Mouse (Mus musculus) left cerebral cortex, adult 8-10 months (tissue): Measurements from ENCODE around the gene Tbc1d22b. TPM values are rescaled to one million over a fixed set of nuclear protein-coding genes. Genes with fewer than 3 reads are reported as not detected.
A peak's percentile ranks its signal among the peaks of the same experiment; 100 is the strongest.
"Not testable (repeated sequence)": the region's sequence is repeated elsewhere in the genome, so short reads cannot be mapped to it uniquely, and the experiment has no call there.

Source experiments
- DNase-seq, 2 experiments: peaks; one replicate each; pipeline ENCODE4 v3.0.0; 2022; ENCODE audit warnings: low spot score in 2 of 2
- total RNA-seq, 4 experiments: library from RNA; stranded (reverse); gene quantifications; 2 replicates each; pipeline ENCODE4 v1.2.4; 2022

Tbc1d22b gene
- total RNA-seq, result 10 to 100 TPM; 35.6 to 39.5 (median 38.4) TPM

DNA sequence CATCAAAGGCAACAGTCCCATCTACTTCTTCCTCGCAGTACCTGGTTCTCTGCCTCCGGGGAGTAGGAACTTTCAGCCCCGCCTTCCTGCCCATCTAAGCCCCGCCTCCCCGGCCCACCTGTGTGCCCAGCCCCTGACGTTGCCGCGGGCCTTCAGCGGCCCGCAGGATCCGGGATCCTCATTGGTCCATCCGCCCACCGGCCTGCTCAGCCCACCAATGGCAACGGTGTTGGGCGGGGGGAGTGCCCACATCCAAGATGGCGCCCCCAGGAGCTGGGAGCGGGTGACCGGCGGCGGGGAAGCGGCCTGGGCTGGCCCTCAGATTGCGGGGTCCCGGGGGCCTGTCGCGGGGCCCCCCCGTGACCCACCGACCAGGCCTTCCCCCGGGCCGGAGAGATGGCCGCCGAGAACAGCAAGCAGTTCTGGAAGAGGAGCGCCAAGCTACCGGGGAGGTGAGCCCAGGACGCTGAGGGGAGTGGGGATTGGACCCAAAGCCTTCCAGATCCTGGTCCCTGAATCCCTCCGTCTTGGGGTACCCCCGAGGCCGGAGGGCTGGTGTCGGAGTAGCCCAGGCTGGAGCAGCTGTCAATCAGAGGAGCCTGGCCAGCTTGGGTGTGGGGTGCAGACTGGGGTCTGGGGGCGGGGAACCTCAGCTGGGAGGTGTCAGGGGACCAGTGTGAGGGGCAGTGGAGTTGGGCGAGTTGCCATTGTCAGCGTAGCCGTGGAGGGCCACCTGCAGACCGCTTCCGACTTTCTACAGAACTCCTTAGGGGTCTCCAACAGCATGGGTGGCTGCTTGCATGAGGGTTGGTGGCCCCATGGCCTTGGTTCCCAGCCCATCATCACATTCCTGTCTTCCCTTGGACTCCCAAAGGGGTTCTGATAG, at the start of gene Tbc1d22b, which contains the start of gene Gm17657:
Tbc1d22b (plus strand) TSS at position 243 of the 886 bp plus-strand sequence.
Gm17657 (minus strand) TSS at position 96 of the 886 bp plus-strand sequence.
- peak; percentile 76 to 95 for DNase-seq

DNA sequence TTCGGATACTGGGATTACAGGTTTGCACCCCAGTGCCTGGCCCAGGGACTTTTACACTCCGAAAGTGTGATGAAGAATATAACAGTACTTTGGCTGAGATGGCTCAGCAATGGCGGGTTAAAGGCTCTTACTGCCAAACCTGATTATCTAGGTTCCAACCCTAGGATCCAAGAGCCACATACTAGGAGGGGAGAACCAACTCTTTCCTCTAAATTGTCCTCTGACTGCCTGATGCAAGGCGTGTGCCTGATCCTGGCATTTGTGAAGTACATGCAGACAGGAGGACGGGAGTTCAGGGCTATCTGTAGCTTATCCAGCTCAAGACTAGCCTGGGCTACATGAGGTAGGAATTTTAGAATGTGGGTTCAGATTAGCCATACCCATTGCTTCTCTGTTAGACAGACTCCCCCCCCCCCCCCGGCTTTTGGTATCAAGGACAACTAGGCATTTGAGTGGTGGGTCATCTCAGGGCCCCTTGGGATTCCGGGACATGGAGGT, 49.3 kb upstream of the Tbc1d22b start:
- DNase-seq, result no peak

DNA sequence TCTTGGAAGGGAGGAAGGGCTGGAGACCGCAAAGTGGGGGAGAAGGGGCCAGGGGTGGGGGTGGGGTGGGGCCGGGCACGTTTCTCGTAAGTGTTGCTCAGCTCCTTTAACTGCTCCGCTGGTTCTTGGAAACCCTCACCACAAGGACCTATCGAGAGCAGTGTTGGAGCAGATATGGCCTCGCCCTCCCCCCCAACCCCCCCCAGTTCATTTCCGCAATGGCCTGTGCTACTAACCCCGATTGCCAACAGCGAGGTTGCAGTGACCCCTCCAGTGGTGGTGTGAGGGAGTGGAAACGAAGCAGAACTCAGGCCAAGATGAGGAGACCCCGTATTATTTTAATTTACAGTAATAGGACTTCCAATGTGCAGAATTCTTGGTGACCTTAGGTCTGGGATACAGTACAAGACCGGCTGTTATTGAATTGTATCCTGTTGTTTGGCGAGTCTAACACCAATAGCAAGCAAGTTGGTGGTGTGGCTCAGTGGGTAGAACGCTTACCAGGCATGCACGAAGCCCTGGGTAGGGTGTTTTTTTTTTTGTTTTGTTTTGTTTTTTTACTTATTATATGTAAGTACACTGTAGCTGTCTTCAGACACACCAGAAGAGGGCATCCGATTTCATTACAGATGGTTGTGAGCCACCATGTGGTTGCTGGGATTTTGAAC, 48.6 kb upstream of the Tbc1d22b start:
- DNase-seq, result no peak

GRCm38 (mm10) chr17:29502005-29502668, 47.4 kb upstream of the Tbc1d22b start:
- no peak for DNase-seq

DNA sequence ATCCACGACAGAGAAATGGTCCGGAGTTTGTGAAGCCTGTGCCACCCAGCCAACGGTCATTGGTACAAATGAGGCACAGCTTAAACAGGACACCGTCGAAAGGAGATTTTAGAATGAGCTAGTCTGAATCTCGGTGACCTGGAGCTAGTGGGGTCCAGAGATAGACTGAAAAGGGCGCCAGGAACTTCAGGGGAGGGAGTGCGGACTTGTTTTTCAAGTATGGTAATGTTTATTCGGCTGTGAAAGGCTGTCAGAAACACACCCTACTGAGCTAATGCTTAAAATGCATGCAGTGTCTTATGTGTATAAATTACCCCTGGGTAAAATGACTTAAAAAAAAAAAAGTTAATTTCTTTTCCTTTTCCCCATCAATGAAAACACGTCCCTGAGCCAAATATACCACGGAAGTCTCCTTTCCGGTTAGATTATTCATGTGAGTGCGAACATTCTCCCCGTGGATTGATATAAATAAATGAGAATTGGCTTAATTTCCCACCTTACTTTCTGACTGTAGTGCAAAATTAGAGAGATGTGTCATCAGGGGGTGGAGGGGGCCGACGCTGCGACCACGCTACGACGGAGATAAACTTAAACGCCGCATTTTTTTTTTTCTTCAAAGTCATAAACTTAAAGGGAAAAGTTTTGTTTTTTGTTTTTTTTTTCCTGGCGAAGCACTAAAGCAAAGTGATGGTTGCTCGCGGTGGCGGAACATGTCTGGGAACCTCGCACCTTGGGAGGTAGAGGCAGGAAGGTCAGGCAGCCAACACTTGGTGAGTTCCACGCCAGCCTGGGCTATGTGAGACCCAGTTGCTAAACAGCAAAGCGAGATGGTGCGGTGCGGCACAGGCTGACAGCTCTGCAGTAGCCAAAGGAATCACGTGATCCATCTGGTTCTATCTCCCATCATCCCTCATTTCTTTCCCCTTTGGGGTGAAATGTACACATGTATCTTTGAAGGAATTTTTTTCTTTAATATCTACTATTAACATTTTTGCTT, 46.6 kb upstream of the Tbc1d22b start:
- DNase-seq, result no peak

GRCm38 (mm10) chr17:29503700-29504099, 45.9 kb upstream of the Tbc1d22b start:
- no peak for DNase-seq

GRCm38 (mm10) chr17:29508927-29509608, 40.5 kb upstream of the Tbc1d22b start:
- DNase-seq, result no peak

GRCm38 (mm10) chr17:29510691-29511090, 38.9 kb upstream of the Tbc1d22b start:
- no peak for DNase-seq

DNA sequence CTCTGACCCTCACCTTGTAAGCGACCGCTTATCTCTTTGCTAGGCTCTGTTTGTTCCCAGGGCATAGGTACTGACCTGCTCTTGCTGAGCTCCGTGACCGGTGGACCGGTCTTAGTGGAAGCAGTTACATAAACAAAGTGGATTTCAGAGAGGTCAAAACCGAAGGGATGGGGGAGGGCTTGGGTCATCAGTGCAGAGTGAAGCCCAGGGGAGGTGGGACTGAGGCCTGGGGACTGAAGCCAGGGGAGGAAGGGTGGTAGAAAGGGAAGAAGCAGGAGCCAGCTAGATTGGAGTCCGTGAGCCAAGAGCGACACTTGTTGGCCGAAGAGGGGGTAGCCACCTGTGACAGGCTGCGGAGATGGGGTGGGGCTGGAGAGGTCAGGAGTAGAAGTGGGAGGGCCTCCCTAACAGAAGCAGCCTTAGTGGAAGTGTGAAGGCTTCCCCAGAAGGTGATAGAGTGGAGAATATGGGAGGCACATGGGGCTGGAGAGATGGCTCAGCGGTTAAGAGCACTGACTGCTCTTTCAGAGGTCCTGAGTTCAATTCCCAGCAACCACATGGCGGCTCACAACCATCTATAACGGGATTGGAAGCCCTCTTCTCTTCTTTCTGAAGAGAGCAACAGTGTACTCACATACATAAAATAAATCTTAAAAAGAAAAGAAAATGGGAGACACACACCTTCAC, 36.4 kb upstream of the Tbc1d22b start:
- no peak for DNase-seq

- DNase-seq, result peak; percentile 41 to 80
Measured at GRCm38 (mm10) chr17:29514435-29514834, 35.1 kb upstream of the Tbc1d22b start.

- DNase-seq, result not testable (repeated sequence)
Measured at GRCm38 (mm10) chr17:29518665-29519064, 30.9 kb upstream of the Tbc1d22b start.

GRCm38 (mm10) chr17:29519731-29520130, 29.9 kb upstream of the Tbc1d22b start:
- no peak for DNase-seq

DNA sequence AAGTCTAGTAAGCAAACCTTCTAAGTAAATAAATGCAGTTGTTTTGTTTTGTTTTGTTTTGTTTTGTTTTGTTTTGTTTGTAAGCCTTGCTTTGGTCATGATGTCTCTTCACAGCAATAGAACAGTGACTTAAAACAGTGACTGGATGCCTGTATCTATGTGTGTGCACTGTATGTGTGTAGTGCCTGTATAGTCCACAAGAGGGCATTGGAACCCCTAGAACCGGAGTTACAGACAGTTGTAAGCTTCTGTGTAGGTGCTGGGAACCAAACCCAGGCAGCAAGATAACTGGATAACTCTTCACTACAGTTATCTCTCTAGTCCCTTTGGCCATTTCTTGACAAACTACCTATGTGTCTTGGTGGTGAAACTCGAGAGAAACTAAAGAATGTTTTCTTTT, 24.0 kb upstream of the Tbc1d22b start:
- no peak for DNase-seq

- no peak for DNase-seq
Measured at GRCm38 (mm10) chr17:29528568-29529187, 20.9 kb upstream of the Tbc1d22b start.

- no peak for DNase-seq
Measured at GRCm38 (mm10) chr17:29530508-29530907, 19.1 kb upstream of the Tbc1d22b start.

- DNase-seq, result no peak
Measured at GRCm38 (mm10) chr17:29531278-29531677, 18.3 kb upstream of the Tbc1d22b start.

- no peak for DNase-seq
Measured at GRCm38 (mm10) chr17:29531757-29532384, 17.7 kb upstream of the Tbc1d22b start.

DNA sequence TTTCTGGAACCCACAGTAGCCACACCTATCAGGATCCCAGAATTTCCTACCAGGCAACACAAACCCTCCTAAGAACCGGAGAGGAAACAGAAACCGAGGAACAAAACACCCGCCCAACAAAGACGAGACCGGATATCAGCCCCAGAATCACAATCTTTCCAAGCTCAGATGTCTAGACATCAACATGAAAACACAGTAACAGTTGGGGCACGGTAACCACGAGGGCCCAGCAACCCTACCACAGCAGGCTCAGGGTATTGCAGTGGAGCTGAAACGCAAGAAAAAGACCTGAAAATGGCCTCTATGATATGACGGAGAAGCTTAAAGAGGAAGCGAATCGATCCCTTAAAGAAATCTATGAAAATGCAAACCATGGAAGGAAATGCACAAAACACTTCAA, 15.7 kb upstream of the Tbc1d22b start:
- DNase-seq, result no peak
